Mouse (Mus musculus) ES-Bruce4 (cell line): Measurements from ENCODE around the gene Olfr714. TPM values are rescaled to one million over a fixed set of nuclear protein-coding genes. Genes with fewer than 3 reads are reported as not detected.
"Not testable (repeated sequence)": the region's sequence is repeated elsewhere in the genome, so short reads cannot be mapped to it uniquely, and the experiment has no call there.

Source experiments
- H3K27ac ChIP-seq: 2 replicates; pipeline ENCODE4 v1.5.1; 2012; ENCODE audit warnings: low read length, inconsistent platforms; ENCODE audit not compliant: insufficient read depth
- H3K27me3 ChIP-seq: 2 replicates; pipeline ENCODE4 v1.6.1; 2012; ENCODE audit warnings: mild to moderate bottlenecking, low read length, inconsistent platforms; ENCODE audit not compliant: control insufficient read depth, poor library complexity, insufficient read depth, severe bottlenecking
- H3K36me3 ChIP-seq: 2 replicates; pipeline ENCODE4 v1.6.1; 2012; ENCODE audit warnings: inconsistent platforms, mild to moderate bottlenecking, low read length, moderate library complexity; ENCODE audit not compliant: control insufficient read depth, poor library complexity, insufficient read depth, severe bottlenecking
- H3K4me1 ChIP-seq: one replicate; pipeline ENCODE4 v1.8.1; 2011; ENCODE audit warnings: low read length; ENCODE audit not compliant: control insufficient read depth, insufficient read depth
- H3K4me3 ChIP-seq: 2 replicates; pipeline ENCODE4 v1.5.1; 2011; ENCODE audit warnings: low read depth, mild to moderate bottlenecking, low read length
- H3K9ac ChIP-seq: 2 replicates; pipeline ENCODE4 v1.6.1; 2012; ENCODE audit warnings: low read depth, mild to moderate bottlenecking, inconsistent platforms; ENCODE audit not compliant: poor library complexity, severe bottlenecking
- H3K9me3 ChIP-seq: replicated peaks from 2 replicates; pipeline ENCODE4 v1.6.1; 2012; ENCODE audit warnings: mild to moderate bottlenecking, low read length, inconsistent platforms; ENCODE audit not compliant: control insufficient read depth, poor library complexity, insufficient read depth, severe bottlenecking
- CTCF ChIP-seq: IDR thresholded peaks from one replicate; pipeline ENCODE4 v1.8.1; 2011; ENCODE audit warnings: low read depth, low read length
- EP300 ChIP-seq: IDR thresholded peaks from 2 replicates; pipeline ENCODE4 v1.6.1; 2011; ENCODE audit warnings: low read depth, low read length; ENCODE audit not compliant: insufficient read depth
- POLR2A ChIP-seq: IDR thresholded peaks from one replicate; pipeline ENCODE4 v1.8.1; 2011; ENCODE audit warnings: low read length; ENCODE audit not compliant: insufficient read depth
- polyA plus RNA-seq: library from polyadenylated mRNA; stranded (reverse); fragments of >200 nt; gene quantifications from 2 replicates; pipeline ENCODE4 v1.2.4, GENCODE M21; 2011; ENCODE audit warnings: low read depth; ENCODE audit not compliant: missing spikeins, insufficient read depth, insufficient read length

Olfr714 gene
- polyA plus RNA-seq, 1 experiment = not detected

- no peak overlapping the region for H3K9ac ChIP-seq
- H3K27ac ChIP-seq = no peak overlapping the region
- no peaks in the 10 kb centered on the region for H3K9me3 ChIP-seq
- no peaks in the 10 kb centered on the region for H3K27me3 ChIP-seq
- TF ChIP-seq POLR2A (no peak), CTCF (no peak), EP300 (no peak)
- H3K4me1 ChIP-seq = no peaks in the 10 kb centered on the region
- no peak overlapping the region for H3K4me3 ChIP-seq
- no peaks in the 10 kb centered on the region for H3K36me3 ChIP-seq
Observed at GRCm38 (mm10) chr7:107047578-107047977, 23.2 kb upstream of the Olfr714 start.

- TF ChIP-seq EP300 (no peak), POLR2A (no peak), CTCF (no peak)
- H3K4me1 ChIP-seq = no peaks in the 10 kb centered on the region
Observed at GRCm38 (mm10) chr7:107092920-107093319, 22.1 kb downstream of the Olfr714 start, which contains the start of gene Olfr17. TSS of gene Olfr17 (plus strand) at chr7:107093220.

DNA sequence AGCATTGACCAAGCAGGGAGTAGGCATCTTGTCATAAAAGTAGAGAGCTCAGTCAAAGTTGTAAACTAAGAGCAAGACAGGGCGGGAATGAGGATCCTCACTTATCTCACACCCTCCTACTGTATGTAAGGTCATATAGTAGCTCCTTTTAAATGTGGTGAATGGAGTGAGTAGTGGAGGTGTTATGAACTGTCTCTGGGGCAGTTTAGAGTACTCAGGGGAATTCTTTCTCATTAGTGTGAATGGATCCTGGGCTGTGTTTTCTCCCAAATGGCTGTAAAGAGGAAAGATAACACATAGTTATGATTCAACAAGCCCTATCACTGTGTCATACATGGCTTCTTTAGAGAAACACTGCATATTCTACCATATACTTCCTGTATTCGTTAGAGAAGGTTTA lies 39.5 kb downstream of the Olfr714 start, which contains the start of gene Olfr715b:
TSS of gene Olfr715b (minus strand) at position 101 of the 400 bp plus-strand sequence.
- H3K4me1 ChIP-seq, H3K27me3 ChIP-seq, H3K4me3 ChIP-seq, H3K9ac ChIP-seq, H3K36me3 ChIP-seq, H3K9me3 ChIP-seq, H3K27ac ChIP-seq: not testable (repeated sequence)

More at GRCm38 (mm10) chr7:107092920-107093319, 22.1 kb downstream of the Olfr714 start, which contains the start of gene Olfr17:
- Histone ChIP-seq H3K36me3 (no peaks in the 10 kb centered on the region), H3K27me3 (no peaks in the 10 kb centered on the region), H3K9ac (no peak within 1 kb of the TSS), H3K9me3 (no peaks in the 10 kb centered on the region), H3K27ac (no peak within 1 kb of the TSS), H3K4me3 (no peak within 1 kb of the TSS)

Other genes with a start within 250 kb of the Olfr714 start
- gene Olfr702, start 237.1 kb upstream of the Olfr714 start, polyA plus RNA-seq = not detected in 2 replicates
- not detected in 2 replicates for gene Olfr703, start 227.6 kb upstream of the Olfr714 start, polyA plus RNA-seq
- not detected in 2 replicates for gene Olfr704, start 207.8 kb upstream of the Olfr714 start, polyA plus RNA-seq
- gene Olfr705, start 194.1 kb upstream of the Olfr714 start, polyA plus RNA-seq = not detected in 2 replicates
- not detected in 2 replicates for gene Olfr706, start 182.8 kb upstream of the Olfr714 start, polyA plus RNA-seq
- gene Olfr707, start 169.7 kb upstream of the Olfr714 start, polyA plus RNA-seq = not detected in 2 replicates
- gene Olfr1532-ps1, start 163.0 kb upstream of the Olfr714 start, polyA plus RNA-seq = not detected in 2 replicates
- gene Olfr709-ps1, start 138.8 kb upstream of the Olfr714 start, polyA plus RNA-seq = not detected in 2 replicates
- gene Olfr710, start 122.7 kb upstream of the Olfr714 start, polyA plus RNA-seq = not detected in 2 replicates
- gene Olfr6, start 107.0 kb upstream of the Olfr714 start, polyA plus RNA-seq = not detected in 2 replicates
- gene Olfr711, start 95.5 kb upstream of the Olfr714 start, polyA plus RNA-seq = not detected in 2 replicates
- gene Olfr2, start 64.9 kb upstream of the Olfr714 start, polyA plus RNA-seq = 0.11 TPM in 1 of 2 replicates, not detected in the other
- gene Olfr713, start 39.8 kb upstream of the Olfr714 start, polyA plus RNA-seq = 0.09 TPM in 1 of 2 replicates, not detected in the other
- gene Olfr17, start 22.2 kb downstream of the Olfr714 start, polyA plus RNA-seq = not detected in 2 replicates
- gene Olfr715b, start 39.4 kb downstream of the Olfr714 start, polyA plus RNA-seq = not detected in 2 replicates
- not detected in 2 replicates for gene Olfr715, start 60.1 kb downstream of the Olfr714 start, polyA plus RNA-seq
- not detected in 2 replicates for gene Olfr716, start 67.3 kb downstream of the Olfr714 start, polyA plus RNA-seq
- gene Nlrp14, start 96.0 kb downstream of the Olfr714 start, polyA plus RNA-seq = 0.42 TPM in 1 of 2 replicates, not detected in the other
- 19.3 and 27.3 TPM in 2 replicates for gene Rbmxl2, start 138.5 kb downstream of the Olfr714 start, polyA plus RNA-seq